Mouse (Mus musculus) adrenal gland (tissue): ENCODE data around the gene Cyfip2.

Source experiments
- intact Hi-C: fragments of 180-260 bp; cut with DNase I; formaldehyde crosslinking; loops from one replicate; pipeline ENCODE4 v1.15.1; 2025
- long read RNA-seq, 2 experiments: library from polyadenylated mRNA; unstranded; transcript quantifications; one replicate each; pipeline ENCODE4 v2.0.0; 2020; ENCODE audit warnings: borderline replicate concordance in 1 of 2; ENCODE audit not compliant: insufficient replicate concordance in 1 of 2

Gene Cyfip2
- long read RNA-seq, experiment 1, full-length matches to known transcripts: 14 of 25 reads
- long read RNA-seq, experiment 1, partial matches to known transcripts: 5 of 25 reads
- long read RNA-seq, experiment 1, other reads (novel, unspliced or antisense): 6 of 25 reads
- long read RNA-seq, experiment 2, full-length matches to known transcripts: 4 of 26 reads
- long read RNA-seq, experiment 2, partial matches to known transcripts: 11 of 26 reads
- long read RNA-seq, experiment 2, other reads (novel, unspliced or antisense): 11 of 26 reads

- intact Hi-C loops: loop anchor here (5.0 kb wide), 2 partner anchors 40 to 120 kb away; no protein-coding TSS in a partner anchor
These were observed at the start of gene Cyfip2 for GRCm38 (mm10) chr11:46312523-46313035. Gene Cyfip2 (minus strand): TSS chr11:46312859.

GRCm38 (mm10) chr11:46360991-46361665 is 48.5 kb upstream of the Cyfip2 start:
- intact Hi-C loops: no loop called here

- intact Hi-C loops: no loop called here
These were observed 45.7 kb upstream of the Cyfip2 start for GRCm38 (mm10) chr11:46358369-46358768.

- intact Hi-C loops: no loop called here
These were observed 37.2 kb upstream of the Cyfip2 start for GRCm38 (mm10) chr11:46349681-46350410.

GRCm38 (mm10) chr11:46348416-46348815 is 35.8 kb upstream of the Cyfip2 start:
- intact Hi-C loops: no loop called here

- intact Hi-C loops: no loop called here
These were observed 35.1 kb upstream of the Cyfip2 start for GRCm38 (mm10) chr11:46347756-46348155.

GRCm38 (mm10) chr11:46343886-46344546 is 31.4 kb upstream of the Cyfip2 start:
- intact Hi-C loops: no loop called here

GRCm38 (mm10) chr11:46341960-46342359 is 29.3 kb upstream of the Cyfip2 start:
- intact Hi-C loops: no loop called here

- intact Hi-C loops: no loop called here
These were observed 23.4 kb upstream of the Cyfip2 start for GRCm38 (mm10) chr11:46336020-46336419.

- intact Hi-C loops: no loop called here
These were observed 19.6 kb upstream of the Cyfip2 start for GRCm38 (mm10) chr11:46332217-46332616.

GRCm38 (mm10) chr11:46326271-46327015 is 13.8 kb upstream of the Cyfip2 start:
- intact Hi-C loops: loop anchor here (5.0 kb wide), 1 partner anchor 59 kb away; no protein-coding TSS in a partner anchor

- intact Hi-C loops: no loop called here
These were observed 8.9 kb upstream of the Cyfip2 start for GRCm38 (mm10) chr11:46321559-46321958.

GRCm38 (mm10) chr11:46314534-46314933 is 1.9 kb upstream of the Cyfip2 start:
- intact Hi-C loops: loop anchor here (5.0 kb wide), 2 partner anchors 42 to 118 kb away; no protein-coding TSS in a partner anchor

- intact Hi-C loops: loop anchor here (5.0 kb wide), 2 partner anchors 42 to 118 kb away; no protein-coding TSS in a partner anchor
These were observed 1.2 kb upstream of the Cyfip2 start for GRCm38 (mm10) chr11:46313851-46314250.

- intact Hi-C loops: loop anchor here (5.0 kb wide), 2 partner anchors 40 to 120 kb away; no protein-coding TSS in a partner anchor
These were observed 746 bp downstream of the Cyfip2 start for GRCm38 (mm10) chr11:46311703-46312522.

GRCm38 (mm10) chr11:46311181-46311702 is 1.4 kb downstream of the Cyfip2 start:
- intact Hi-C loops: loop anchor here (5.0 kb wide), 2 partner anchors 39 to 121 kb away; no protein-coding TSS in a partner anchor

GRCm38 (mm10) chr11:46310647-46311063 is 2.0 kb downstream of the Cyfip2 start:
- intact Hi-C loops: loop anchor here (5.0 kb wide), 2 partner anchors 38 to 122 kb away; no protein-coding TSS in a partner anchor

- intact Hi-C loops: loop anchor here (5.0 kb wide), 2 partner anchors 38 to 122 kb away; no protein-coding TSS in a partner anchor
These were observed 2.7 kb downstream of the Cyfip2 start for GRCm38 (mm10) chr11:46309808-46310555.
